Mouse (Mus musculus) thymus, postnatal 4 days (tissue): ENCODE data around the gene 2310022A10Rik.
"Not testable (repeated sequence)": the region's sequence is repeated elsewhere in the genome, so short reads cannot be mapped to it uniquely, and the experiment has no call there.

Experiments
- DNase-seq: peaks from one replicate; pipeline ENCODE4 v3.0.0; 2021

2310022A10Rik gene

GRCm38 (mm10) chr7:27624967-27625366, 71.9 kb downstream of the 2310022A10Rik start:
- DNase-seq: no peak

DNA sequence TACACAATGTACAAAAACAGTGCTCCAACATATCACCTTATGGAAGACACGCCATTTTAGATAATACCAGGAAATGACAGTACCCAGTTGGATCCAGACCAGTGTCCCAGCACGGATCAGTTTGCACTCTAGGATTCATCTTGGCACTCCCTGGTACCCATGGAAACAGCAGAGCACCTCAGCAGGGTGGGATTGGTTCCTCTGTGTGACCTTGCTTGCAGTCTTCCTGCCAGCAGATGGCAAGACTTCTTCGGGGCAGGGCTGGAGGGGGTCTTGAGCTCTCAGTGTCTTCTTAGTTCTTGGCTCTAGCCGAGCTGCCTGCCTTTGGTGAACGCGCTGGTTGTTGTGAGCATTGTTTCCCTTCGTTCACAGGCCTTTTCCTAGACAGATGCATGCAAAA, 74.7 kb downstream of the 2310022A10Rik start:
- DNase-seq: no peak

- DNase-seq: no peak
Observed at GRCm38 (mm10) chr7:27628190-27628589, 75.2 kb downstream of the 2310022A10Rik start.

- DNase-seq: not testable (repeated sequence)
Observed at GRCm38 (mm10) chr7:27628816-27629215, 75.8 kb downstream of the 2310022A10Rik start.

DNA sequence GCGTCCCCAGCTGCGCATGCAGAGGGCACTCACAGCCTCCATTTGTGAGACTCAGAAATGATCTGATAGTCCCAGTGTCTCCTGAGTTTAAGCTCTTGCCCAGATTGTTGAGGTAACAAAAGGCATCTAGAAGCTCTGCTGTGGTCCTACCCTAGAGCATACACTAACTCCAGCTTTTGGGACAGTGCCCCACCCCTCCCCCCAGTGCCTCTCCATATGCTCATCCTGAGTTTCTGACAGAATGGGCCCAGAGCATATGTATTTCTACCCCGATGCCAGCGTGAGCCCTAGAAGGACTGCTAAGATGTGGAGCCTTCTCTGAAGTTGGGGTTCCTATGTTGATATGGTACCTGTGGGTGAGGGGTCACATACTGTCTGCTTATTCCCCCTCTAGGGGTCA, 78.4 kb downstream of the 2310022A10Rik start:
- DNase-seq: no peak
